Mouse (Mus musculus) stomach, embryonic 16.5 days (tissue): ENCODE data around the gene Tdg. TPM values are rescaled to one million over a fixed set of nuclear protein-coding genes. Genes with fewer than 3 reads are reported as not detected.
A peak's percentile ranks its signal among the peaks of the same experiment; 100 is the strongest.

ENCODE experiments used
- ATAC-seq: fragments of 200-750 bp; cut with Nextera tagmentation; 2 replicates; pipeline ENCODE4 v1.8.0; 2017; ENCODE audit warnings: moderate number of reproducible peaks, moderate TSS enrichment; ENCODE audit not compliant: insufficient read depth, low FRiP score
- H3K27ac ChIP-seq: fragments of 300-500 bp; sonication (generic); 2 replicates; pipeline ENCODE4 v1.5.1; 2014; ENCODE audit warnings: low read length
- H3K27me3 ChIP-seq: fragments of 300-500 bp; sonication (generic); 2 replicates; pipeline ENCODE4 v1.6.1; 2014; ENCODE audit warnings: low read length, control low read depth, mixed read lengths; ENCODE audit not compliant: control insufficient read depth, insufficient read depth
- H3K36me3 ChIP-seq: fragments of 300-500 bp; sonication (generic); 2 replicates; pipeline ENCODE4 v1.6.1; 2014; ENCODE audit warnings: low read length; ENCODE audit not compliant: control insufficient read depth, insufficient read depth
- H3K4me1 ChIP-seq: fragments of 300-500 bp; sonication (generic); 2 replicates; pipeline ENCODE4 v1.6.1; 2014; ENCODE audit warnings: low read length, control low read depth, mixed read lengths; ENCODE audit not compliant: control insufficient read depth, insufficient read depth
- H3K4me2 ChIP-seq: fragments of 300-500 bp; sonication (generic); 2 replicates; pipeline ENCODE4 v1.6.1; 2014; ENCODE audit warnings: low read depth, low read length, mixed read lengths
- H3K4me3 ChIP-seq: fragments of 300-500 bp; sonication (generic); replicated peaks from 2 replicates; pipeline ENCODE4 v1.5.1; 2014; ENCODE audit warnings: mild to moderate bottlenecking, low read length
- H3K9ac ChIP-seq: fragments of 300-500 bp; sonication (generic); 2 replicates; pipeline ENCODE4 v1.6.1; 2014; ENCODE audit warnings: low read length
- H3K9me3 ChIP-seq: fragments of 300-500 bp; sonication (generic); replicated peaks from 2 replicates; pipeline ENCODE4 v1.6.1; 2016; ENCODE audit warnings: low read length, control low read depth; ENCODE audit not compliant: control insufficient read depth
- WGBS: fragments of 180-500 bp; shearing (Covaris S2); extraction: QIAGEN DNeasy Blood & Tissue Kit; methylation state at CpG from one replicate; pipeline ENCODE4 v1.1.7; 2014; 5-methylcytosine and 5-hydroxymethylcytosine counted together
- polyA plus RNA-seq: library from polyadenylated mRNA; unstranded; fragments of >200 nt; fragmentation: Nextera tagmentation; extraction: Ambion mirVana; gene quantifications from 2 replicates; pipeline ENCODE4 v1.2.1, GENCODE M21; 2015

Gene Tdg
- polyA plus RNA-seq, 1 experiment from 2014 or later, result 105 TPM

DNA sequence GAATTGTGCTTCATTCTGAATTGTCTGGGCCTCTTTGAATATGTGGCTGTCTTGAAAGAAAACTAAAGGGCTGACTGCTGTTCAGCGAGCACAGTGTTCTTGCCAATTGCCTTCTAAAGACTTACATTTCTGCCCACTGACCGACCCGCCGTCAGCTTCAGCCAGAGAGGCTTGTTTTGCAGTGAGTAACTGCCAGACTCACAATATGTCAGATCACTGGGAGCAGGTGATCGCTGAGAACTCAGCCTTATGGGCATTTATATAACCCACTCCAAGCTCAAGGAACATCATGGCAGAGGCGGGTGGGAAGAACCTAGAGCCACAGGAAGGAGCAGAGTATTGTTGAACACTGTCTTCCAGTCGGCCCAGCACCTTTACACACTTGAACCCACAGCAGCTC lies 52.0 kb downstream of the Tdg start:
- Histone ChIP-seq H3K4me3 (no peak overlapping the region), H3K9ac (no peak overlapping the region), H3K27ac (no peak overlapping the region), H3K36me3 (no peaks in the 10 kb centered on the region), H3K9me3 (no peaks in the 10 kb centered on the region), H3K27me3 (no peaks in the 10 kb centered on the region), H3K4me2 (no peak overlapping the region), H3K4me1 (no peaks in the 10 kb centered on the region)
- WGBS, result 84% methylated on average over 7 of the region's 7 CpGs
- no peak for ATAC-seq

DNA sequence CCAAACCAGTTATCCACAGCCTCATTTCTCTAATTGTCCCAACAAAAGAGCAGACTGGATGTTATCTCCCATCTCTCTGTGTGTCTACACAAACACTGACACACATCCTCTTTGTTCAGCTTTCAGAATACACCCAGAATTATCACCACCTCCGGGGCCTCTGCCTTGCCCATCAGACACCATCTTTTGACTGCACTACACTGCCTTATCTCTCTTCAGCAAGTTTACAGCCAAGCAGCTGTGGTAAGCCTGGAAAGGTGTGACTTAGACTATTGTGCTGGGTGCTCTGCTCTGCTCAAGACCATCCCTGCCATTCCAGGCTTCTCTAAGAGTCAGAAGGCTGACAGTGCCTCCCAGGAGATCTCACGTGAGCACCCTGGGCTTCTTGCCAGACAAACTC lies 55.8 kb downstream of the Tdg start:
- 0 out of 2 replicates have a peak, but pooled peaks cover 3% of the 10 kb centered on the region for H3K4me1 ChIP-seq
- H3K27ac ChIP-seq, result no peak overlapping the region
- ATAC-seq, result no peak
- no peaks in the 10 kb centered on the region for H3K27me3 ChIP-seq
- no peak overlapping the region for H3K4me2 ChIP-seq
- no peak overlapping the region for H3K4me3 ChIP-seq
- no peak overlapping the region for H3K9ac ChIP-seq
- WGBS, result 44% methylated on average over 2 of the region's 2 CpGs
- H3K9me3 ChIP-seq, result no peaks in the 10 kb centered on the region
- H3K36me3 ChIP-seq, result no peaks in the 10 kb centered on the region

DNA sequence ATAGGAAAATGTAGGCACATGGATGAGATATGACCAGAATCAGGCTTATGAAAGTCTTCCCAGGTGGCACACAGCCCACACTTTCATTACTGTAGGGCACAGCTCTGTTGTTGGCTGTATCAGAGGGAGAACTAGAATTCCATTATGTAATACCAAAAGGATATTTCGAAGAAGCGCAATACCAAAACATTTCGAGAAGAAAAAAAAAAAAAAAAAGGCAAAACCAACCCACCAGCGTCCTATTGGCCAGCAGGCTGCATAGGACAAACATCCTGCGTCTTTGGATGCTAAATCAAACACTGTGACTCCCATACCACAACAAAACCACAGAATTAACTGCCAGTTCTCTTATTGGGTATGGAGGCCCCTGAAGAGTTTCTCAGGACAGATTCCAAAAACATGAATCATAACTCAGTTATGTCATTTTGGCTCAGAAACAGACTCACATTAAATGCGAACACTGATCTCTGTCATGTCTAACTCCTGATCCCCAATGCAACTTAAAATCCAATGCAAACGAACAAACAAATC lies 60.1 kb downstream of the Tdg start:
- no peaks in the 10 kb centered on the region for H3K36me3 ChIP-seq
- H3K27ac ChIP-seq, result peak overlapping the region; percentile 86
- 0 out of 2 replicates have a peak, but pooled peaks cover 3% of the 10 kb centered on the region for H3K4me1 ChIP-seq
- peak overlapping the region; percentile 54 for H3K9ac ChIP-seq
- H3K4me3 ChIP-seq, result peak overlapping the region; percentile 27
- 49% methylated on average over 7 of the region's 7 CpGs for WGBS
- no peaks in the 10 kb centered on the region for H3K9me3 ChIP-seq
- ATAC-seq, result peak; percentile 21; the same call in 1 of the 2 replicates
- H3K4me2 ChIP-seq, result peak overlapping the region; percentile 44
- no peaks in the 10 kb centered on the region for H3K27me3 ChIP-seq

DNA sequence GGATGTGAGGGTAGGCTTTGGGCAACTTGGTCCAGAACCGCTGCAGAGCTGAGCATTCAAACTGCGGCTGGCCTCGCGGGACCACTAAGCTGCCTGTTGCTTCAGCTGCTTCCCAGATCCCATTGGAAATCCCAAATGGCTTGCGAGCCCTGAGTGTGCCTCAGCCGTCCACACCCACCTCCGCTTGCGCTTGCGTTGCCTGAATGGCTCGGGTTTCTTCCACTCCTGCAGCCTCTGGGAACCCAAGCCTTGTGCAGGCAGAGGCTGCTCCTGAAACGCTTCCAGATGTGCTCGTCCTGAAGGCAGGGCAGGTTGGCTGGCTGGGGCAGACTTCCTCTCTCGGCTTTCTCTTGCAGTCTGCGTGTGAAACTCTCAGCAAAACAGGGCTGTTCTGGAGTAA lies 60.9 kb downstream of the Tdg start, which contains the start of gene Glt8d2:
Gene Glt8d2, minus strand, starts transcription at position 157 of the 400 bp plus-strand sequence.
- H3K4me3 ChIP-seq, result peak within 1 kb of the TSS; percentile 27
- WGBS, result 5% methylated on average over 14 of the region's 14 CpGs
- H3K27ac ChIP-seq, result peak within 1 kb of the TSS; percentile 86
- peak within 1 kb of the TSS; percentile 54 for H3K9ac ChIP-seq
- H3K4me1 ChIP-seq, result 0 out of 2 replicates have a peak, but pooled peaks cover 3% of the 10 kb centered on the region
- no peaks in the 10 kb centered on the region for H3K27me3 ChIP-seq
- ATAC-seq, result peak; percentile 82
- no peaks in the 10 kb centered on the region for H3K9me3 ChIP-seq
- H3K36me3 ChIP-seq, result no peaks in the 10 kb centered on the region
- H3K4me2 ChIP-seq, result peak within 1 kb of the TSS; percentile 44

DNA sequence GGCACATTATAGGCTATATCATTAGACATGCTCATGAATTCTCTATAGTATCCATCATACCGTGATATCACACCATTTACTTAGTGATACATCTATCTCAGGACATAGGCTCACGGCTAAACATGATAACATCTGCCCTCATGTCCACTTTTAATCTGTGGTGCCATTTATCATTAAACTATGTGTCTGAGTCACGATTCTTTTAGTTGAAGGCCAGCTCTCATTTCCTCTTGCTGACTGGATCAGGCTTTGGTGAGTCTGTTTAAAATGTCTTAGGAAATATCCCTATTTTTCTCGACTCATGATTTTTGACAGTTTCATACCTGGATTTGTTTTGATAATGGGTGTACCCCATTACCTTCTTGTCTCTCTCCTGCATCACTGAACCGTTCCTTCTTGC lies 66.3 kb downstream of the Tdg start, which contains the start of gene Hcfc2:
Gene Hcfc2, plus strand, starts transcription at position 205 of the 400 bp plus-strand sequence.
- no peak within 1 kb of the TSS for H3K4me3 ChIP-seq
- 66% methylated on average over 5 of the region's 5 CpGs for WGBS
- peaks cover 5% of the 10 kb centered on the region for H3K4me1 ChIP-seq
- H3K27ac ChIP-seq, result no peak within 1 kb of the TSS; the same call in 1 of the 2 replicates
- no peaks in the 10 kb centered on the region for H3K36me3 ChIP-seq
- H3K9ac ChIP-seq, result no peak within 1 kb of the TSS
- no peak for ATAC-seq
- H3K9me3 ChIP-seq, result no peaks in the 10 kb centered on the region
- no peak within 1 kb of the TSS for H3K4me2 ChIP-seq
- no peaks in the 10 kb centered on the region for H3K27me3 ChIP-seq

DNA sequence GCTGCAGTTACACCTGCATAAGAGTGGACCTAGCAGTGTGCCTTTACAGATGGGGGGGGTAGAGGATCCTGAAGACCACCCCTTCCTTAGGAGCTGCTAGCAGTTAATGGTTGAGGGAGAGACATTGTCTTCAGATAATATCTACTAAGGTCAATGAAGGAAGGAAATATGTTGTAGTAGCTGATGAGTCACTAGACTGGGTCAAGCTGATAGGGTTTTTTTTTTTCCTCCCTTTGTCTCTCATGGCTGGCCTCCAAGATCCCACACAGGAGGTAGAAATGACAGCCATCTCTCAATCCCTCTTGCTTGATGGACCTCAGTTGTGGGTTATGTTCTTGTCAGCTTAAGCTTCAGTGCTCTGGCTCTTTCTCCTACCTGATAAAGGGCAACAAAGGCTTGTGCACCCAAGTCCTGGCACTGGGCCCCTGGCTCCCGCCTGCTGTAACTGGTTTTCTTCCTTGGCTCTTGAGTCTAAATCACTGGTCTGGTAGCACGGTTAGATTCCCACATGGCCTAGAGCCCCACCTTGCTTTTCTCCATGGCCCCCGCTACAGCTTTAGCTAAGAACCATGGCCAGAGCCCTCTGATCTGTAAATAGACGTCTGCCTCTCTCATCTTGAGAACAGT lies 66.9 kb downstream of the Tdg start:
- ATAC-seq, result no peak
- Histone ChIP-seq H3K9me3 (no peaks in the 10 kb centered on the region), H3K27ac (no peak overlapping the region; the same call in 1 of the 2 replicates), H3K4me1 (peaks cover 5% of the 10 kb centered on the region), H3K9ac (no peak overlapping the region), H3K36me3 (no peaks in the 10 kb centered on the region), H3K27me3 (no peaks in the 10 kb centered on the region), H3K4me2 (no peak overlapping the region), H3K4me3 (no peak overlapping the region)
- WGBS, result 67% methylated on average over 4 of the region's 4 CpGs

DNA sequence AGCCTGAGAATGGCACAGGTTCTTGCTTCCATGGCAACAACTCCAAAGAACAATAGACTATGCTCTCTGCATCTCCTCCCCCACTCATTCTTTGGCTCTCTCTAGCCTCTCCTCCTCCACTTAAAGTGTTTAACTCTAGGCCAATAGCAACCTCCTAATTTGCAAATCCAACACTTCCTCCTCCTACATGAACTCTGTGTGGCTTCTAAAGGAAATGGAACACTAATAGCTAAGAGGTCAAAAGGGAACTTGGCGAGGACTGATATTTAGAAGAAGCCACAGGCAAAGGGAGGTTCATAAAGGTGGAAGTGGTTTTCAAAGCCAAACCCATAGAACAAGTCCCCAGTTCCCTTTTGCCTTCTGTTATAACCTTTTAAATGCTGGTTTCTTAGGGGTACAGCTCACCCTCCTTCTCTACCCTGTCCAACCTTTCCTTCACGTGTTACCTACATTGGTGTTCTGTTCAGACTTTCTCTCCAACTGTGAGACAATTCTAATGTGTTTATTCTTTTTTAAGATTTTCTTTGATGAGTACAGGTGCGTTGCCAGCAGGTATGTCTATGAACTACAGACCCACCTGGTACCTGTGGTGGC lies 67.8 kb downstream of the Tdg start:
- H3K36me3 ChIP-seq, result no peaks in the 10 kb centered on the region
- H3K4me1 ChIP-seq, result peaks cover 5% of the 10 kb centered on the region
- H3K4me3 ChIP-seq, result no peak overlapping the region
- no peak overlapping the region for H3K4me2 ChIP-seq
- H3K9me3 ChIP-seq, result no peaks in the 10 kb centered on the region
- no peak overlapping the region for H3K9ac ChIP-seq
- H3K27ac ChIP-seq, result no peak overlapping the region
- 73% methylated on average over 3 of the region's 3 CpGs for WGBS
- ATAC-seq, result no peak
- no peaks in the 10 kb centered on the region for H3K27me3 ChIP-seq

DNA sequence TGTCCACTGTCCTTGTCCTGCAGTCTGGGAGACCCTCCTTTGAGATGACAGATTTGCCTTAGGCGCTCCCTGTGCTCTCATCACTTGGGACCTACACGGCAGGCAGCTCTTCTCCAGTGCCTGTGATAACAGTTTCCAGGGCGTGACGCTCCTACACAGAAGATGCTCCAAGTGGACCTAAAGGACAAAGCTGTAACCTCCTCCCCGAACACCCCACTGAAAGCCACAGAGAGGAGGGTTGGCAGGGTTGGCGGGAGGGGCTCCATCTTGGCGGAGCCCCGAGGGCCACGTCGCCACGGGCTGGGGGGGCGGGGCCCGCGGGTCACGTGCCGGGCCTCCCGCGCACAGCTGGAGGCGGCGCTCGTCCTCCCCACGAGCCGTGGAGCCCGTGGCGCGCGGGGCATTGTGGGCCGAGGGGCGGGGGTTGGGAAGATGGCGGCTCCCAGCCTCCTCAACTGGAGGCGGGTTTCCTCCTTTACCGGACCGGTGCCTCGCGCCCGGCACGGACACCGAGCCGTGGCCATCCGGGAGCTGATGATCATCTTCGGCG lies 69.2 kb downstream of the Tdg start:
- peak overlapping the region; percentile 68 for H3K27ac ChIP-seq
- H3K4me3 ChIP-seq, result peak overlapping the region; percentile 91
- no peaks in the 10 kb centered on the region for H3K27me3 ChIP-seq
- H3K9ac ChIP-seq, result peak overlapping the region; percentile 89
- peak overlapping the region; percentile 87 for H3K4me2 ChIP-seq
- peak; percentile 96 for ATAC-seq
- H3K36me3 ChIP-seq, result no peaks in the 10 kb centered on the region
- under 1% methylated on average over 42 of the region's 42 CpGs for WGBS
- H3K9me3 ChIP-seq, result no peaks in the 10 kb centered on the region
- peaks cover 5% of the 10 kb centered on the region for H3K4me1 ChIP-seq
